Mouse (Mus musculus) small intestine, adult 2 months (tissue): Measurements from ENCODE around the gene Rab3ip.

ENCODE experiments used
- CTCF ChIP-seq: fragments of 200-500 bp; IDR thresholded peaks from 2 replicates; pipeline ENCODE4 v1.5.1; 2012; ENCODE audit warnings: low read depth, mild to moderate bottlenecking, control low read depth, inconsistent platforms, low read length, moderate library complexity, mixed read lengths; ENCODE audit not compliant: insufficient replicate concordance, insufficient read length; ENCODE audit errors: extremely low read depth
- POLR2A ChIP-seq: fragments of 200-500 bp; IDR thresholded peaks from 2 replicates; pipeline ENCODE4 v1.6.1; 2012; ENCODE audit warnings: low read depth, mild to moderate bottlenecking, control low read depth, inconsistent platforms, low read length, moderate library complexity

DNA sequence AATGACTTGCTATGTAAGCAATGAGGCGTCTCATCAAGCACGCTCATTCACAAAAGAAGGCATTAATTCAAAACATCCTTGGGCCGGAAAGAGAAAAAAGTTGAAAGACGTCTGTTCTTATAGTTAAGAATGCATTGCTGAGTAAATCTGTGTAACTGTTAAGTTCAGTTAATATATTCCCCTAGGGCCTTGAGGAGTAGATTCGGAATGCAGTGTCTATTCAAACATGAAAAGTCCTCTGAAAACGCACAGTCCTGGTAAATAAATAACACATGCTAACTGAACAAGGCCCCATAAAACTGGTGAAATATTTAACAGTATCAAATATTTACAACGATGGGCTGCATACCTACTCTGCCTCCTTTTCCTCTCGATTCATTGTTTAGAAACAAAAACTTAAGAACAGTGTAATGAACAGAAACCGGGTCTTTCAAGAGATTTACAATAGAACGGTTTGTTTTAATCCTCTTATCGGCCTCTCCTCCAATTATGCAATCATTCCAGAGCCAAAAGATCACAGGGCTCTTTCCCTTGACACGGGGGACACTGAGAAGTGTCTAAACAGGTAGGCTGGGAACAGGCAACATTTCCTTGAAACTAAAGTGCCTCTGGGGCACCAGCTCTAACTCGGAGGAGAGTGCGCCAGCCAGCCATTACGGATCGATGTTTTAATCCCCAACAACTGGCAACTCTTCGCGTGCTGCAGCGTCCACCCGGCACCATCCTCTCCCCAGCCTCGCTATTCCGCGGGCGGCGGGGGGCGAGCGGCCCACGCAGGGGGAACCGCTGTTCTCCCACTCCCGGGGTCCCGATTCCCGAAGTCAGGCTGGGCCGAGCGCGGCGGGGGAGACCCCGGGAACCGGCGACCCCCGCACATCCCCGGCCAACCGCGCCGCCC, 1.2 kb downstream of the Rab3ip start:
- TF ChIP-seq CTCF = no peak
- no peak for TF ChIP-seq POLR2A
